Mouse (Mus musculus) v-Abl transformed pro-B cells (cell line): ENCODE data around the gene Farp1.

Source experiments
- in situ Hi-C, 2 experiments: fragments of 400-800 bp; cut with MboI; formaldehyde crosslinking; loops; one replicate each; pipeline ENCODE4 v1.15.1; 2025; ENCODE audit not compliant: unreplicated experiment in 2 of 2

The Farp1 gene

DNA sequence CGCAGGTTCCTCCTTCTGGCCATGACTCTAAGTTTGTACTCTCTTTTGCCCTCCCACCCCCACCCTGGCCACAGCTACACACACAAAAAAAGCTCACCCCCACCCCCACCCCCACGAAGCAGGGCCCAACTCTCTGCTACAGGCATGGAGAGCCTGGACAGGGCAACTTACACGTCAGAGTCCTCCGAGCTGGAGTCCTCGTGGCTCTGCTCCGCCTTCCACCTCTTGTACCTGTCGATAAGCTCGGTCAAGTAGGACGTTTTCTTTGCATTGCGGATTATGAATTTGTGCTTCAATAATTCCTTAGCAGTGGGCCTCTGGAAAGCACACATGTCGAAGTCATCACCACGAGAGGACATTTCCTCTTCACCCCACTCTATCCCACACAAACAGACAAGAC, 259.5 kb downstream of the Farp1 start:
- in situ Hi-C loops = loop anchor here in 1 of 2 experiments (5.0 kb wide), 1 partner anchor 48 kb away; no protein-coding TSS in a partner anchor

- in situ Hi-C loops = no loop called here
Observed at GRCm38 (mm10) chr14:121297103-121297502, 262.1 kb downstream of the Farp1 start.

- in situ Hi-C loops = no loop called here
Observed at GRCm38 (mm10) chr14:121298537-121298936, 263.5 kb downstream of the Farp1 start.

DNA sequence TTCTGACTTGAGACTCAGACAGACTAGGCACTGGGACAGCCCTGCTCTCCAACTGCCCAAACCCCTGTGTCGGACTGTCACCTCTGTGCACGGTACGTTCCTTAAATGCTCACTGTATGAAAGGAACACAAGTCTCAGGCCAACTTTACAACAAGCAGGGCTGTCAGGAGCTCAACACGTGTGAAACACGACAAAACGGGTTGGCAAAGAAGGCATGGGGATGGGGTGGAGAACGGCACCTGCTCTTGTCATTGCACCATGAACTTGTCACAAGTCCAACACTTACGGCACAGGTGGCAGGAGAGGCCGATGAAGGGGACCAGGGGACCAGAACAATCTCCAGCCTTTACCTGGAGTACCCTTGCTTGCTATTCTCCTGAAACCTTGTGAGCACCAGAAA, 264.1 kb downstream of the Farp1 start:
- in situ Hi-C loops = no loop called here

GRCm38 (mm10) chr14:121304523-121304922, 269.5 kb downstream of the Farp1 start:
- in situ Hi-C loops = no loop called here

DNA sequence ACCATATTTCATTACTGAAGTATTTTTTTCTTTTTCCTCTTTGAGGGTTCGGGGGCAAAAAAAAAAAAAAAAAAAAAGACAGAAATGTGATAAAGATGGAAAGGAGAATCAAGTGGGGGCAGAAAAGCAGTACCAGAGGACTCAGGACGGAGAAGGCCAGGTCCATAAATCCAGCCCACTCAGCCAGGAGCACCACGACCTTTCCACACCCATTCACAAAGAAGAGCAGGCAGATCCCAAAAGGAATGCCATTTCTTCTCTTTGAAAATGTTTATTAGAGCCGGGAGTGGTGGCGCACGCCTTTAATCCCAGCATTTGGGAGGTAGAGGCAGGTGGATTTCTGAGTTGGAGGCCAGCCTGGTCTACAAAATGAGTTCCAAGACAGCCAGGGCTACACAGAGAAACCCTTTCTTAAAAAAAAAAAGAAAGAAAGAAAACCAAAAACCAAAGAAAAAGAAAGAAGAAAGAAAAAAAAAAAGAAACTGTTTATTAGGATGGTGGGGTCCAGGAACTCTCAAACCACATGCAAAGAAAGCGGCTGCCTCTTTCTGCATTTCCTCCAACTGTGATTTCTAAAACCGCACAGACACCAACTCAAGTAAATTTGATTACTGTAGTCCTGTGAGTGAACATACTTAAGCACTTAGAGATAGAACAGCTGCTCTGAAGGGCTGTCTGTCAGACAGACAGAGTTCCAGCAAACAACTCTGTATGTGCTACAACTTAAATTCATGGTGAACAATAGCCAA, 270.5 kb downstream of the Farp1 start:
- in situ Hi-C loops = no loop called here

DNA sequence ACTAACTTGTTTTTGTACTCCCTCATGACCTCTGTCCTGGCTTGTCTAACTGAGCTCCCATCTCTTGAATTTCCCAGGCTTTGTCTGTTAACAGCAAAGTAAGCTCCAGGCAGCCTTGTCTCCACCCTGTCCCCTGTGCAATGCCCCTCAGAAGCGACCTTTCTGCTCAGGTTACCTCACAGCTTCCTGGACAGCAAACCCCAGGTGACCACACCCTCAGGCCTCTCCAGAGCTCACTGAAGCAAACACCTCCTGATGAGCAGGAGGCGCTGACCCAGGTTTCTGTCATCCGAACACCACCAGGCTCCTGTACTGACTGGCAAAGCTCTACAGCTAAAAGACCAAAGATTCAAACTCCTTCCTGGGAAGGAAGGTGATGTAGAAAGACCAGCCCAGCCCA, 274.9 kb downstream of the Farp1 start:
- in situ Hi-C loops = no loop called here

DNA sequence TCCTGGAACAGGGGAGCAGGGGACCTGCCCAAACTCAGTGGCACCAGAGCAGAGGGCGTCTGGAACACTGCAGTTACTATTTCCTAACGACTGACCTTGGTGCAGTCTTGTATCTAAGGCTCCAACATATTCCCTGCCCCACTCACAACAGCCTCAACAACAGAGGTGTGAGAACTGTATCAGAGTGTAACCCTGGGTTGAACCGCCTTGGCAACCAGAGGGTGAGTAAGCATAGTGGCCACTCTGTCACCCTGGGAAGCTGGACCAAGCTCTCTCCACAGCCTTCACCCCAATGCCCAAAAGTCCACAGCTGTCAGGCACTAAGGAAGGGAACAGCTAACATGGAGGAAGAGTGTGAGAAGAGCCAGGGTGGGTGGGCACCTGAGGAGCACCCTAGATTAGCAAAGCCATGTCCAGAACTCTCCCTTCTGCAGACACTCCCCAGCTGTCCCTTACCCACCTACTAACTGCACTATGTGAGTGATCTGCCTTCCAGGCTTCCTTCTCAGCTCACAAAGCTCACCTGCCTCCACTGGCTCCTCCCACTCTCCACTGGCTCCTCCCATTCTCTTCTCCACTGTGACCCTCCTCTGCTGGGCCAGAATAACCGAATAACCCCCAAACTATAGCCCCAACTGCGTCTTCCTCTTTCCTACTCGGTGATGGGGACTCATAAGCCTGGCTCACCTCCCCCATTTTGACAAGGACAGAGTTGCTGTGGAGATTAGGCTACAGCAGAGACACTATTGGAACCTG, 275.5 kb downstream of the Farp1 start:
- in situ Hi-C loops = no loop called here

- in situ Hi-C loops = no loop called here
Observed at GRCm38 (mm10) chr14:121311083-121311482, 276.1 kb downstream of the Farp1 start.

DNA sequence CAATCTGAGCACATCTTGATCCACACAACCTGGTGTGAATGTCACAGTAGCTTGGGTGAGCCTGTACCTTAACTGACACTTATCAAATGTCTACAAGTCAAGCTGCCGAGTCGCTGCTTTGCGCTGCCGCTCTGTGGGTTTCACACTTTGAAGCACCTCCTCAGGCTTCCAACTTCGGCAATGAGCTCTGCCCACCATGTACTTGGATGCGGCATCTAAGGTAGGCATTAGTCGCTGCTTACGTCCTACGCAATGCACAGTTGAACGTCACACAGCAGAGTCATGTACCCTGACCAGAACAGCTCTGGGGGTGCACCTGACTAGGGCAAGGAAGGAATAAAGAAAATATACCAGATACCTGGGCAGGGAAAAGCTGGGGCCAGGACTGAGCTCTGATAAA, 278.3 kb downstream of the Farp1 start:
- in situ Hi-C loops = no loop called here

GRCm38 (mm10) chr14:121314934-121315333, 279.9 kb downstream of the Farp1 start:
- in situ Hi-C loops = no loop called here

DNA sequence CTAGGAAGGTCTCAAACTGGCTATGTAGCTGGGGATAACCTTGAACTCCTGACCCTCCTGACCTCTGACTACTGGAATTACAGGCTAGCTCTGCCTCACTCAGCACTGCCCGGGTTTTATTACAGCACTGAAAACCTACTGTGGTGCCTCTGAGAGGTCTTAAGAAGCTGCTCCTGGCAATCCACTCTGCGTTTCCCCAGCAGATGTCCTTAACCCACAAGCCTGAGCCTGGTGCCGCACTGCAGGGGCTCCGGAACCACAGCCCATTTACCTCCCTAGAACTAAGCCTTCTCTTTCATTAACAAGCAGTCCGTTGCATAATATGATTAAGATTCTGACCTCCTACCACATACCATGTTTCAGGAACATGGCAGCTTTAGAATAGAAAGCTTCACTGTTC, 281.1 kb downstream of the Farp1 start:
- in situ Hi-C loops = no loop called here

- in situ Hi-C loops = no loop called here
Observed at GRCm38 (mm10) chr14:121316631-121317311, 281.8 kb downstream of the Farp1 start.

DNA sequence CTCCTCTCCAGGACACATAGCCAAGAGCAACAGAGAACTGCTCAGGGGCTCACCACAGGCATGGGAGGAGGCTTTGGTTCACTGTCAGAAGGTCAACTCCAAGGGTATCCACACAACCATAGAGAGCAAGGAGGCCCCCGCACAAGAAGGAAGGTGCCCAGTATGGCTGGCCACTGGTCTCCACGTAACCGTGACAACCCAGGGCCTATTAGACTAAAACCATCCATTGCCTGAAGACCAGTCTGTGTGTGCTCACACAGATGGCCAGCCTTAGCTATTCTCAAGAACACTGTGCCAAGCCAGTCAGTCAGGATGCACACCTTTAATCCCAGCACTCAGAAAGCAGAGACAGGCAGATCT, 282.3 kb downstream of the Farp1 start:
- in situ Hi-C loops = no loop called here

DNA sequence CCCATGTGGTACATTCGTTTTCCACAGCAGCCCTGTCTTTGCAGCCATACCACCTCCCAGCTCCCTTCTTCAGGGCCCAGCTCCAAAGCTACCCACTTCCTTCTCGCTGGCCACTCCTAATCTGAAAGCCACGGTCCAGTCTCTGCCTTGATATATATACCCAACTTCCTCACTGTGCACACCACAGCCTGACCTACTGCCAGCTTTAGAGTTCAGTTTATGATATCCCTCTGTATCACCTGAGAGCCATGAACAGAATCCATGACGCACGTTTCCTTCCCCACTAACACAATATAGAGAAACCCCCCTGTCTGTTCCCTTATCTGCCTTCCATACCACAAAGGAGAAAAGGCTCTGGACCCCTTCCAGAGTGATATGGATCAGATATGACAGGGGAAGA, 283.4 kb downstream of the Farp1 start:
- in situ Hi-C loops = no loop called here

DNA sequence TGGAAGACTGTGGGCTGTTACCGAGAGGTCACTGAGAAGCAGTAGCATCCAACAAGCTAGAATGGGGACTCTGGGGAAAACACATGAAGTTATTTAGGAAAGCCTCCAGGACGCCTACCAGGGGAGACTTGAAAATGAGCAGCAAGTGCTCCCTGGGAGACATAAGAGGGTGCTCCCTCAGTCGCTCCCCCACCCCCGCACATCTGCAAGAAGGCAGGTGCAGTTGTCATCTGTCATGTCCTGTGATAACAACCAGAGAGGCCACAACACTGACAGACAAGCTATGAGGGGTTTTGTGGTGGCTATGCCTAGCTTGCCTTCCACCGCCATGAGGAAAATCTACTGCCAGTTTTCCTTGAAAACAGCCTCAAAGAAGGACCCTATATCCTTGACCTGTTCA, 287.1 kb downstream of the Farp1 start:
- in situ Hi-C loops = loop anchor here (5.0 to 10.0 kb wide), 2 partner anchors 53 to 55 kb away; no protein-coding TSS in a partner anchor

DNA sequence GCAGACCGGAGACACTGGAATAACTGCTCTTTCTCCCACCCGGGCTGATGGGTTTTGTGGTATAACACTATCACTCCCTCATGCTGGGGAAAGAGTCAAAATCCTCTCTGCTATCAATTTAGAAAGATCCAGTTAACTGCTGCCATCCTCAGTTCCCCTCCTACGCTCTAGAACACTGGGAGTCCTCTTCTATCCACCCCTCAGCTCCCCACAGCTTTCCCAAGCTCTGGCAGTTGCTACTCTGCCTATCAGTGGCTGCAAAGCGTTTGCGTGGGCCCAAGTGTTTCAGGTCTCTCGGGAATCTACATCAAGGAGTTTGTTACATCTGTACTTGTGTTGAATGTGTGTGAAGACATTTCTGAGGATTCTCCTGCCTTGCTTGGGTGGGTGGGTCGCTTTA, 287.6 kb downstream of the Farp1 start:
- in situ Hi-C loops = loop anchor here (5.0 to 10.0 kb wide), 2 partner anchors 52 to 55 kb away; no protein-coding TSS in a partner anchor

- in situ Hi-C loops = loop anchor here (5.0 to 25.0 kb wide), 3 partner anchors 50 to 563 kb away; partner anchors contain the start of gene Ubac2 (in 1 of the 2)
Observed at GRCm38 (mm10) chr14:121324521-121325330, 289.7 kb downstream of the Farp1 start.

DNA sequence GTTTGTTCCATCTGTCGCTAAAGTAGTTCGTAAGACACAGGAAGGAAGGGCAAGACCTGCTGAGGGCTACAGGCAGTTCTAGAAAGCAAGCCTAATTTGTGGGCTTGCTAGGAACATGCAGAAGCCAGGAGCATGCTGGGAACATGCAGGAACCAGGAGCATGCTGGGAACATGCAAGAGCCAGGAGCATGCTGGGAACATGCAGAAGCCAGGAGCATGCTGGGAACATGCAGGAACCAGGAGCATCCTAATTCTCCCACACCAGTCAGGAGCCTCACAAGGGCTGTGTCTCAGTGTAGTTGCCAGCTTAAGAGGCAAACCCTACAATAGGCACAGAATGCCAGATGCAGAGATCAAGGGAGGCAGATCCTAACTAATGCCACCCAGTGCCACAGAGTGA, 291.4 kb downstream of the Farp1 start:
- in situ Hi-C loops = loop anchor here (10.0 to 25.0 kb wide), 2 partner anchors 48 to 561 kb away; partner anchors contain the start of gene Ubac2 (in 1 of the 2)

GRCm38 (mm10) chr14:121328878-121329277, 293.9 kb downstream of the Farp1 start:
- in situ Hi-C loops = loop anchor here (10.0 to 25.0 kb wide), 2 partner anchors 46 to 558 kb away; partner anchors contain the start of gene Ubac2 (in 1 of the 2)
